Mouse (Mus musculus) embryonic facial prominence, embryonic 10.5 days (tissue): ENCODE results near the gene Scamp2. TPM values are rescaled to one million over a fixed set of nuclear protein-coding genes. Genes with fewer than 3 reads are reported as not detected.
A peak's percentile ranks its signal among the peaks of the same experiment; 100 is the strongest.

ENCODE experiments used
- DNase-seq: peaks from one replicate; pipeline ENCODE4 v3.0.0-alpha.2; 2017; ENCODE audit warnings: low spot score
- H3K27ac ChIP-seq: fragments of 300-500 bp; sonication (generic); replicated peaks from 2 replicates; pipeline ENCODE4 v1.5.1; 2016; ENCODE audit warnings: mild to moderate bottlenecking
- H3K27me3 ChIP-seq: fragments of 300-500 bp; sonication (generic); replicated peaks from 2 replicates; pipeline ENCODE4 v1.6.1; 2016; ENCODE audit warnings: low read depth, mild to moderate bottlenecking; ENCODE audit not compliant: poor library complexity, severe bottlenecking
- H3K36me3 ChIP-seq: fragments of 300-500 bp; sonication (generic); replicated peaks from 2 replicates; pipeline ENCODE4 v1.6.1; 2016; ENCODE audit warnings: mild to moderate bottlenecking, moderate library complexity
- H3K4me1 ChIP-seq: fragments of 300-500 bp; sonication (generic); 2 replicates; pipeline ENCODE4 v1.6.1; 2016
- H3K4me3 ChIP-seq: fragments of 300-500 bp; sonication (generic); 2 replicates; pipeline ENCODE4 v1.5.1; 2016; ENCODE audit warnings: mild to moderate bottlenecking, moderate library complexity
- H3K9me3 ChIP-seq: fragments of 300-500 bp; sonication (generic); 2 replicates; pipeline ENCODE4 v1.6.1; 2016; ENCODE audit warnings: mild to moderate bottlenecking
- whole genome bisulfite sequencing: fragments of 180-500 bp; shearing (Covaris S2); methylation state at CpG from one replicate; pipeline ENCODE4 v1.1.7; 2016; 5-methylcytosine and 5-hydroxymethylcytosine counted together
- polyA plus RNA-seq: library from polyadenylated mRNA; unstranded; fragments of >200 nt; fragmentation: Nextera tagmentation; extraction: Ambion mirVana; gene quantifications from 2 replicates; pipeline ENCODE4 v1.2.1, GENCODE M21; 2016

Gene Scamp2
- polyA plus RNA-seq, 1 experiment from 2014 or later: 44.1 TPM

DNA sequence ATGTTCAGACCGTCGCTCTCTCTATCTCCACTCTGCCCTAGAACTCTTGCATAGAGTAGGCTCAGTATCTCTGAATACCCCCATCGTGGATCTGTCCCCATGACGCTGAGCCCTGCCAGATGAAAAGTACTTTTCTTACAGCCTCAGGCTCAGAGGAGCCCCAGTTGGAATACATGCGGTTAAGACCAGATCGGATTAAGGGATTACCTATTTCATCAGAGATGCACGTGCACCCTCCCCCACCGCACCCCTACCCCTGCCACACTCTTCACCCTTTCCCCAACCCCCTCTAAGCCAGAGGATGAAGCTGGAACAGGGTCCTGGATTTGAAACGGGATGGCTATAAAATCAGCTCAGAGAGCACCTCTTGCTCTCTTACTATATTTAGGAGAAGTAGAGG, 44.8 kb downstream of the Scamp2 start:
- Histone ChIP-seq H3K4me1 (peaks cover 31% of the 10 kb centered on the region), H3K27ac (no peak overlapping the region), H3K9me3 (no peaks in the 10 kb centered on the region), H3K4me3 (no peak overlapping the region), H3K27me3 (peaks cover 23% of the 10 kb centered on the region), H3K36me3 (no peaks in the 10 kb centered on the region)
- DNase-seq: no peak
- WGBS: 14% methylated on average over 9 of the region's 9 CpGs

DNA sequence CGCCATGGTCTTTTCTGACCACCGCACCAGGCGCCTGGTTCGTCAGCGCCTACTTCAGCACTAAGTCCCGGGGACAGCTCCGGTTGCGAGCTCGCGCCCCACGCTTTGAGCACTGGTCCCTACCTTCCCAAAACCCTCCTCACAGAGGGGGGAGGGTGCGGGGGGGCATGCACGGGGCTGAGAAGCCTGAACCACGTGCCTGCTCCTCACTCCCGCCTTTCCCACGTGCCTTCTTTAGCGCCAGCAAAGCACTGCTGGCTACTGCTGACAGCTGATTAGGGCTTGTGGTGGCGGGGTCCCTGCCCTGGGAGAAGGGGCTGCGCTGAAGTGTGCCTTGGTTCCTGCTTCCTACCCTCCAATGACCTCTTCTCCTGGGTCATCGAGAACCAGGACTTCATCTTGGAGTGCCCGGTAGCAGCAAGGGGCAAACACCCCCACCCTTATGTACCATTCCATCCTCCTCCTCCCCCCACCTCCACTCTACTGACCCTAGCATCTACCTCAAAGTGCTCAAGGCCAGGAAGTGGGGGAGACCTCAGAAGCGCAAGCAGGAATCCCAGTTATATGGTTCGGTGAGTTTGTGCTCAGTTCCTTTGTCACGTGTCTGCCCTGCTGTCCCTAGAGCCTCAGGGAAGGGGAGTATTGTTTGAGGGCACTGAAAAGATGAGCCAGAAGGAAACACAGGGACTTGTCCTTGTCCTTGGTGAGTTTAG, 45.6 kb downstream of the Scamp2 start, which contains the start of gene Cplx3:
Cplx3 (minus strand) TSS at position 143 of the 713 bp plus-strand sequence.
- H3K4me1 ChIP-seq: peaks cover 24% of the 10 kb centered on the region
- WGBS: 6% methylated on average over 24 of the region's 24 CpGs
- peak within 1 kb of the TSS; percentile 33 for H3K4me3 ChIP-seq
- H3K27ac ChIP-seq: no peak within 1 kb of the TSS
- H3K9me3 ChIP-seq: no peaks in the 10 kb centered on the region
- H3K36me3 ChIP-seq: no peaks in the 10 kb centered on the region
- peaks cover 23% of the 10 kb centered on the region for H3K27me3 ChIP-seq
- DNase-seq: peak; percentile 84

DNA sequence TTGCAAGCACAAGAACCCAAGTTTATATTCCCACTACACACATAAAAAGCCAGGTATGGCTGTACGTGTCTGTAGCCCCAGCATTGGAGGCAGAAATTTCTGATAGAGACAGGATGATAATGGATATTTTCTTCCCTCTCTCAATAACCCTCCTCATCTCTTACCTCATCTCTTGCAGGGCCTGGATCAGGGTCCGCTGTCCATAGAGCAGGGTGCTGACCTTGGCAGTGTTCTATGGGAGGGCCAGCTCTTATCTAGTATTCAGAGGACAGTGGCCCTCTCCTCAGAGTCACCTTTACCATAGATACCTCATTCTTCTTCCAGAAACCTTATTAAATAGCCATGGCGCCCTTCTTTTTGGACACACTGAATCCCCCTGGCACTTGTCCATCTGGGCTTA, 49.1 kb downstream of the Scamp2 start:
- Histone ChIP-seq H3K27ac (no peak overlapping the region), H3K27me3 (peaks cover 19% of the 10 kb centered on the region), H3K4me1 (peaks cover 16% of the 10 kb centered on the region), H3K4me3 (no peak overlapping the region), H3K9me3 (no peaks in the 10 kb centered on the region), H3K36me3 (no peaks in the 10 kb centered on the region)
- 69% methylated on average over 3 of the region's 3 CpGs for WGBS
- no peak for DNase-seq

DNA sequence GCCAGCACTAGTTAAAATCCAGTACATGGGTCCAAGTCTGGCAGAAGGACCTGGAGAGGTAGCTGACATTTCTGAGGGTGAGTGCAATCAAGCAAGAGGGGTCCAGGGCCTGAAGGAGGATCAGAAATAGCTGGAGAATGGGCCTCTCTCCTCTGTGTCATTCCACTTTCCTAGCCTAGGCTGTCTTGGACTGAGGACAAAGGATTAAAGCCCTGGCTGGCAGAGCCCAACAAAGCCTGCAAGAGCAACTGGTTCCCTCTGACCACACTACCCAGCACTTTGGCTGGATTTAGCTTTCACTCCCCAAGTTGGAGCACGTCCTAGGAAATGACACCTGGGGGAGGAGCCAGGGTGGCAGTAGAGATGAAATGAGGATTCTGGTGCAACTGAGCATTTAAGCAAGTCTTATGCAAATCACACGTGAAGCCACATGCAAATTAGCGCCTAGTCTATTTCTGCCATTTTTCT, 49.6 kb downstream of the Scamp2 start:
- Histone ChIP-seq H3K4me3 (no peak overlapping the region), H3K27me3 (peaks cover 13% of the 10 kb centered on the region), H3K9me3 (no peaks in the 10 kb centered on the region), H3K27ac (no peak overlapping the region), H3K4me1 (peaks cover 16% of the 10 kb centered on the region), H3K36me3 (no peaks in the 10 kb centered on the region)
- WGBS: 58% methylated on average over 3 of the region's 3 CpGs
- DNase-seq: no peak

DNA sequence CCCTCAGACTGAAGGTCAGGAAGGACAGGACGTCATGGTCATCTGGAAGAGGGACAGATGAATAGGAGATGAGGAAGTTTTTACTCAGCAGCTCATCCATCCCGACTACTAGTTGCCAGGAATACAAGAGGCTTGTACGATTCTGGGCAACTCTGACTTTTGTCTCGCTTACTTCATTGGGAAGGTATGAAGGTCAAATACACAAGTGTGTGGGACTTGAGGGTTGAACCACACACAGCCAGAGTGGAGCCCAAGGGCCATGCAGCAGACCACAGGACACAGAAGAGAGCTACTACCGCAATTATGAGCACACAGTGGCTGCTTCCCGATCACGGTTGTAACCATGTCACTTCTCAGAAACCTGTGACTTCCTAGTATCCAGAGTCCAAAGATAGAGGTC, 51.8 kb downstream of the Scamp2 start:
- Histone ChIP-seq H3K4me1 (peaks cover 7% of the 10 kb centered on the region; the same call in 1 of the 2 replicates), H3K36me3 (no peaks in the 10 kb centered on the region), H3K27me3 (no peaks in the 10 kb centered on the region), H3K27ac (no peak overlapping the region), H3K9me3 (no peaks in the 10 kb centered on the region), H3K4me3 (no peak overlapping the region)
- 87% methylated on average over 7 of the region's 7 CpGs for WGBS
- no peak for DNase-seq

DNA sequence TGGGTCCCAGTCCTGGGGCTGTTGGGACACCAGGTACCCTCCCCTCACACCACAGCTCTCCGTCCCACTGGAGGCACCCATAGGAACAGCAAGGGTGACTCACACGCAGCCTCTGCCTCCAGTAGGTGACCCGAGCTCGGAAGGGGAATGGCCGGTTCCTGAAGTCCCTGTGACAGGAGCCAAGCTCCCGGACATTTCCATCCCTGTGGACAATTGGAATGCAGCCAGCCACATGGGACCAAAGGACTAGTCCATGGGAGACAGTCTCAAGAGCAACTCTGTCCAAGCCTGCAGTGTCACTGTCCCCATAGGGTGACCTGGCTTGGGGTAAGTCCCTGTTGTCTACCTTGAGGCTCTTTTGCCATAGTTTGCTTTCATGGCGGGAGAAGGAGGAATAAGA, 53.2 kb downstream of the Scamp2 start:
- H3K9me3 ChIP-seq: no peaks in the 10 kb centered on the region
- WGBS: 88% methylated on average over 7 of the region's 7 CpGs
- DNase-seq: no peak
- H3K27ac ChIP-seq: no peak overlapping the region
- H3K4me3 ChIP-seq: no peak overlapping the region
- no peaks in the 10 kb centered on the region for H3K27me3 ChIP-seq
- H3K4me1 ChIP-seq: peaks cover 7% of the 10 kb centered on the region; the same call in 1 of the 2 replicates
- H3K36me3 ChIP-seq: no peaks in the 10 kb centered on the region

DNA sequence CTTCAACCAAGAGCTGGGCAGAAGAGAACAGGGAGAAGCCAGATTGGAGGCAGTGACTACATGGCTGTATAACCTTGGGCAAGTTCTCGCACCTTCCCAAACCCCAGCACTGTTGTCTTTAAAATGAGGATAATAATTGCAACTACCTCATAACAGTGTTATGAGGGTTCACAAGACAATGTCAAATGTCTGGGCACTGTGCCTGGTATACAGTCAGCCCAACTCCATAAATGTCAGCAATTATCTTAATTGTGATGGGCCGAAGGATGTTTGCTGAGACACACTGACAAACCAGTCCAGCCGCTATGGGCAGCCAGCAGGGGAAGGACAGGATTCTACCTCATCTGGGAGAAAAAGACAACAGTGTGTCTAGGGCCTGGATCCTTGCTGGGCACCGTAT, 54.0 kb downstream of the Scamp2 start:
- H3K27ac ChIP-seq: no peak overlapping the region
- peaks cover 7% of the 10 kb centered on the region; the same call in 1 of the 2 replicates for H3K4me1 ChIP-seq
- 85% methylated on average over 4 of the region's 4 CpGs for WGBS
- no peaks in the 10 kb centered on the region for H3K9me3 ChIP-seq
- H3K36me3 ChIP-seq: no peaks in the 10 kb centered on the region
- no peak for DNase-seq
- H3K27me3 ChIP-seq: no peaks in the 10 kb centered on the region
- no peak overlapping the region for H3K4me3 ChIP-seq

DNA sequence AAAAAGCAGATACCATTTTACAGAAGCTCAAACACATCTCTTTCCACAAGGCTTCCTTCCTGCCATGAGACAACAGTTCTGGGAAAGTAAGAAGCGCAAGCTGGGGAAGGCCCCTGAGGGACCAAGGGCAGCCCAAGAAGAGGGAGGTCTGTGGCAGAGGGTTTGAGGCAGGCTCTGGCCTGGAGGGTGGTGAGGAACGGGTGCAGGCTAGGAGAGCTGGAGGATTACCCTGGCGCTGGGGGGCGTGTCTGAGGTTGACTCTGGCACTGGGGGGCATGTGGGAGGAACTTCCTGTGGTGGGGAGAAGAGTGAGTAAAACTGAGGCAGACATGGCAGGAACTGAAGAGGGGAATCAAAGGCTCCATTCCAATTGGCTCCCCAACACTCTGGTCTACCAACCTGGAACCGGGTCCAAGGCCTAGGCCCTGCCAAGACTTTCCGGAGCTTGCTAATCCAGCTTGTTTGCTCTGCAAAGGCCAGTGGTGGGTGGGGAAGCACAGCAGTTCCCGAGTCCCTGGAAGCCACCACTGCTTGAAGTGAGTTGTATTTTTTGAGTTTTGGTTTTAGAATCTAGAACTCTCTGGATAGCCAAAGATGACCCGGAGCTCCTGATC, 56.9 kb downstream of the Scamp2 start:
- Histone ChIP-seq H3K27ac (no peak overlapping the region), H3K36me3 (no peaks in the 10 kb centered on the region), H3K27me3 (no peaks in the 10 kb centered on the region), H3K4me3 (no peak overlapping the region), H3K9me3 (no peaks in the 10 kb centered on the region), H3K4me1 (peaks cover 4% of the 10 kb centered on the region; the same call in 1 of the 2 replicates)
- no peak for DNase-seq
- 79% methylated on average over 8 of the region's 8 CpGs for WGBS

DNA sequence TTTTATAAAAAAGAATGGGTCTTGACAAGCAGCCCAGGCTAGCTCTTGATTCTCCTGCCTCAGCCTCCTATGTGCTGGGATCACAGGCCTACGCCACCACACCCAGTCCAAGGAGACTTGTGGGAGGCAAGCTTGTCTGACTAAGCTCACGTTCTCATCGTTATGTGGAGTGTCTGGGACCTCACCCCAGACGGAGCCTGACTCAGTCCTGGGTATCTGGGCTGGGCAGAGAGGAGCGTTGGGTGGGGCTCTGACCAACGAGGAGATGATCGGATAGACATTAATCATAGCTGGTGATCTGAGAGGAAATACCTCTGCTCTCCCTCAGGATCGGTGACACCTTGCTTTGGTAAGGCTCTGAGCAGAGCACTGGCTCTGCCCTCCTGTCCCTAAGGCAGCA, 58.1 kb downstream of the Scamp2 start:
- WGBS: 80% methylated on average over 8 of the region's 8 CpGs
- DNase-seq: no peak
- H3K27ac ChIP-seq: no peak overlapping the region

DNA sequence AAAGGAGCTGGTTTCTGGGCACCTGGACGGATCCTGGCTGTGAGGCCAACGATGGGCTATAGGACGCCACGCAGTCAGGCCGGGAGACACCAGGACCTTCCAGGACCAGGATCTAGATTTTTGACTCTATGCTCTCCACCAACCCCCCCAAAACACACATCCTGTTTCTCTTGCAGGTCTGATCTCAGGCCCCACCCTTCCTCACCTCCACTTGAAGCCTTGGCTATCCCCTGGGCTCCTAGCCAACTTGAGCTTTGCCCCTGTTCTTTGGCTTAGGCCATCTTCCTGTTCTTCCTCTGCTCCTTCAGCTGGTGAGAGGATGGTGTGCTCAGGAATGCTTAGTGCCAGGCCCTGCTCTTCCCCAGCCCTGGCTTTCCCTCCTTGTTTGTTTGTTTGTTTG, 59.9 kb downstream of the Scamp2 start, which contains the start of gene Lman1l:
Lman1l (minus strand) TSS at position 101 of the 400 bp plus-strand sequence.
- Histone ChIP-seq H3K27ac (no peak within 1 kb of the TSS), H3K4me1 (peaks cover 6% of the 10 kb centered on the region; the same call in 1 of the 2 replicates), H3K9me3 (no peaks in the 10 kb centered on the region), H3K4me3 (no peak within 1 kb of the TSS), H3K27me3 (no peaks in the 10 kb centered on the region), H3K36me3 (peaks cover 19% of the 10 kb centered on the region)
- no peak for DNase-seq
- 95% methylated on average over 5 of the region's 5 CpGs for WGBS

More for the DNA sequence above, 58.1 kb downstream of the Scamp2 start:
- peaks cover under 1% of the 10 kb centered on the region; the same call in 1 of the 2 replicates for H3K36me3 ChIP-seq
- no peaks in the 10 kb centered on the region for H3K27me3 ChIP-seq
- H3K4me3 ChIP-seq: no peak overlapping the region
- H3K9me3 ChIP-seq: no peaks in the 10 kb centered on the region
- peaks cover 4% of the 10 kb centered on the region; the same call in 1 of the 2 replicates for H3K4me1 ChIP-seq

DNA sequence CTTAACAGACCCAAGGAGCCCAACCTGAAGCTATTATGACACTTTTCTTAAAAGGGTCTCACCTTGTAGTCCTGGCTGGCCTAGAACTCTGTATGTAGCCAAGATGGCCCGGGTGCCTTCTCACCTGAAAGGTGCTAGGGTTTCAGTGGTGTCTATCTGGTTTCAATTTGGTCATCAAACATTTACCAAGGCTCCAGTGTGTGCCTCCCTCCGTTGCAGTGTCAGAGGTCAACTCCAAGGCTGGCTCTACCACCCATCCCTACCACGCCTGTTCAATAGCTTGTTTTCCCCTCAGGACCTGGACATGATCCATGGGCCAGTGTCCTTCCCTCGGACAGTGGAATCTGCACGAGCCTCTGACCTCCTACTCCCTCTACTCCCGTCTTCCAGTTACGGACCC, 63.6 kb downstream of the Scamp2 start:
- no peak overlapping the region for H3K4me3 ChIP-seq
- WGBS: 78% methylated on average over 7 of the region's 7 CpGs
- no peak overlapping the region for H3K27ac ChIP-seq
- peaks cover 6% of the 10 kb centered on the region; the same call in 1 of the 2 replicates for H3K4me1 ChIP-seq
- DNase-seq: no peak
- no peaks in the 10 kb centered on the region for H3K27me3 ChIP-seq
- no peaks in the 10 kb centered on the region for H3K9me3 ChIP-seq
- H3K36me3 ChIP-seq: peaks cover 55% of the 10 kb centered on the region

DNA sequence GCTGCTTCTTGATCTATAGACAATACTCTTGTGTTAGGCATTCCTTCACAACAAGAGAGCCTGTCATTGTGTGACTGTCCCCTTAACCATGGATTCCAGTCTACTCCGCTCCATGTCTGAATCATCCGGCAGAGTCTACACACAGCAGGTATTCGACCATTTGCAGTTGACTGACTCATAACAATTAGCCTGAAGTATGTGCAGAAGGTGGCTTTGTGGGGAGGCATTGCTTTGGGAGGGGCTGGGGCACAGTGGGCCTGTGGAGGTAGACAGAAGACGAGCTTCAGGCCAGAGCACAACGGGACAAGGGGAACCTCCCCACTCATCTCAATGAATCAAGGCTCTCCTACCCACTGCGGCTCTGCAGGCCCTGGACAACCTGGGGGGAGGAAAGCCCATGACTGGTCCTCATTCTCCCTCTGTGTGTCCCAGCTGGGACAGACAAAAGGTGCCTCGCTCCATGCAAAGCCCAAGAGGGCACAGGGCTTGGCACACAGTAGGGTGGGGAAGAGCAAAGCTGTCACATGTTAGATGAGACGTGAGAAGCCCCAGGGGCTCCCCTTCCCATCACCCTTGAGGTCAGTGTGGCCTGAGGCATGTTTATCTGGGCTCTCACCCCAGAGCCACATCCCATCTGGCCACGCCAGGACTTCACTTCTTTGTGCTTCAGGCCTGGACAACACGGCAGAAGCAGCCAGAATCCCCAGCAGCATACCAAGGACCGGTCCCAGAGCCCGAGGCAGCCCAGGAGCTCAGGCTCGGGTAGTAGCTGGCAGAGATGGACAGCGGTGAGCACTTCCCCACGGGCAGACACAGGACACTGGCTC, 65.1 kb downstream of the Scamp2 start:
- H3K27me3 ChIP-seq: no peaks in the 10 kb centered on the region
- H3K4me3 ChIP-seq: no peak overlapping the region
- peaks cover 71% of the 10 kb centered on the region for H3K36me3 ChIP-seq
- no peak for DNase-seq
- H3K27ac ChIP-seq: no peak overlapping the region
- H3K9me3 ChIP-seq: no peaks in the 10 kb centered on the region
- 82% methylated on average over 15 of the region's 15 CpGs for WGBS
- 0 out of 2 replicates have a peak, but pooled peaks cover 2% of the 10 kb centered on the region for H3K4me1 ChIP-seq
